Mouse (Mus musculus): Measurements from ENCODE around the gene Scfd2.

Scfd2 gene

GRCm38 (mm10) chr5:74365408-74365807, 166.2 kb downstream of the Scfd2 start:
- DNase-seq: no peak

- DNase-seq: no peak
Observed at GRCm38 (mm10) chr5:74363296-74363695, 168.3 kb downstream of the Scfd2 start.

- DNase-seq: no peak
Observed at GRCm38 (mm10) chr5:74361531-74361930, 170.0 kb downstream of the Scfd2 start.

GRCm38 (mm10) chr5:74358033-74358432, 173.5 kb downstream of the Scfd2 start:
- no peak for DNase-seq

GRCm38 (mm10) chr5:74355416-74356177, 176.0 kb downstream of the Scfd2 start:
- no peak for DNase-seq

- no peak for DNase-seq
Observed at GRCm38 (mm10) chr5:74350909-74351308, 180.7 kb downstream of the Scfd2 start.

- DNase-seq: no peak
Observed at GRCm38 (mm10) chr5:74348079-74348870, 183.3 kb downstream of the Scfd2 start.

- no peak for DNase-seq
Observed at GRCm38 (mm10) chr5:74343045-74343444, 188.5 kb downstream of the Scfd2 start.

- no peak for DNase-seq
Observed at GRCm38 (mm10) chr5:74342557-74342956, 189.0 kb downstream of the Scfd2 start.

GRCm38 (mm10) chr5:74337491-74337890, 194.1 kb downstream of the Scfd2 start:
- no peak for DNase-seq

GRCm38 (mm10) chr5:74336780-74337179, 194.8 kb downstream of the Scfd2 start:
- DNase-seq: no peak

GRCm38 (mm10) chr5:74333258-74333657, 198.3 kb downstream of the Scfd2 start:
- DNase-seq: no peak

- DNase-seq: no peak
Observed at GRCm38 (mm10) chr5:74326228-74326627, 205.3 kb downstream of the Scfd2 start.

- no peak for DNase-seq
Observed at GRCm38 (mm10) chr5:74321010-74321746, 210.4 kb downstream of the Scfd2 start.

- DNase-seq: no peak
Observed at GRCm38 (mm10) chr5:74319551-74319950, 212.0 kb downstream of the Scfd2 start.

GRCm38 (mm10) chr5:74317174-74317573, 214.4 kb downstream of the Scfd2 start:
- DNase-seq: no peak

GRCm38 (mm10) chr5:74316333-74316945, 215.1 kb downstream of the Scfd2 start:
- DNase-seq: no peak

- peak; percentile 46 to 62 for DNase-seq
Observed at GRCm38 (mm10) chr5:74315471-74316245, 215.9 kb downstream of the Scfd2 start.

GRCm38 (mm10) chr5:74314501-74314900, 217.1 kb downstream of the Scfd2 start:
- no peak for DNase-seq

- no peak for DNase-seq
Observed at GRCm38 (mm10) chr5:74313542-74313941, 218.0 kb downstream of the Scfd2 start.

GRCm38 (mm10) chr5:74311865-74312264, 219.7 kb downstream of the Scfd2 start:
- peak; percentile 27 to 51 for DNase-seq

- peak; percentile 53 to 60 for DNase-seq
Observed at GRCm38 (mm10) chr5:74311200-74311825, 220.2 kb downstream of the Scfd2 start.

Measured in kidney, postnatal 36 days (tissue).